Mouse (Mus musculus) intestine, embryonic 15.5 days (tissue): ENCODE measurements around the gene Chchd6. TPM values are rescaled to one million over a fixed set of nuclear protein-coding genes. Genes with fewer than 3 reads are reported as not detected.

Experiments used
- ATAC-seq: fragments of 200-750 bp; cut with Nextera tagmentation; 2 replicates; pipeline ENCODE4 v1.8.0; 2017; ENCODE audit warnings: moderate TSS enrichment, moderate library complexity
- H3K27ac ChIP-seq: fragments of 300-500 bp; sonication (generic); 2 replicates; pipeline ENCODE4 v1.5.1; 2015; ENCODE audit warnings: mild to moderate bottlenecking, inconsistent platforms
- H3K27me3 ChIP-seq: fragments of 300-500 bp; sonication (generic); replicated peaks from 2 replicates; pipeline ENCODE4 v1.6.1; 2015; ENCODE audit warnings: inconsistent platforms
- H3K36me3 ChIP-seq: fragments of 300-500 bp; sonication (generic); 2 replicates; pipeline ENCODE4 v1.6.1; 2015; ENCODE audit warnings: inconsistent platforms
- H3K4me1 ChIP-seq: fragments of 300-500 bp; sonication (generic); replicated peaks from 2 replicates; pipeline ENCODE4 v1.6.1; 2015; ENCODE audit warnings: inconsistent platforms
- H3K4me2 ChIP-seq: fragments of 300-500 bp; sonication (generic); replicated peaks from 2 replicates; pipeline ENCODE4 v1.6.1; 2015; ENCODE audit warnings: mild to moderate bottlenecking, inconsistent platforms
- H3K4me3 ChIP-seq: fragments of 300-500 bp; sonication (generic); replicated peaks from 2 replicates; pipeline ENCODE4 v1.5.1; 2015; ENCODE audit warnings: inconsistent platforms
- H3K9ac ChIP-seq: fragments of 300-500 bp; sonication (generic); 2 replicates; pipeline ENCODE4 v1.6.1; 2015; ENCODE audit warnings: inconsistent platforms
- H3K9me3 ChIP-seq: fragments of 300-500 bp; sonication (generic); 2 replicates; pipeline ENCODE4 v1.6.1; 2016; ENCODE audit warnings: inconsistent platforms
- WGBS: fragments of 180-500 bp; shearing (Covaris S2); methylation state at CpG from one replicate; pipeline ENCODE4 v1.1.7; 2015; 5-methylcytosine and 5-hydroxymethylcytosine counted together
- polyA plus RNA-seq: library from polyadenylated mRNA; unstranded; fragments of >200 nt; fragmentation: Nextera tagmentation; extraction: Ambion mirVana; gene quantifications from 2 replicates; pipeline ENCODE4 v1.2.1, GENCODE M21; 2015

Gene Chchd6
- polyA plus RNA-seq, 1 experiment from 2014 or later: 40.6 TPM

- Histone ChIP-seq H3K27me3 (no peaks in the 10 kb centered on the region), H3K27ac (no peak overlapping the region), H3K36me3 (no peaks in the 10 kb centered on the region), H3K4me3 (no peak overlapping the region), H3K4me2 (no peak overlapping the region), H3K9me3 (no peaks in the 10 kb centered on the region), H3K9ac (no peak overlapping the region), H3K4me1 (peaks cover 8% of the 10 kb centered on the region)
- no peak for ATAC-seq
- 24% methylated on average over 2 of the region's 2 CpGs for WGBS
Observed at GRCm38 (mm10) chr6:89574641-89575040, 20.8 kb downstream of the Chchd6 start.

GRCm38 (mm10) chr6:89573768-89574167 lies 21.7 kb downstream of the Chchd6 start:
- peaks cover 8% of the 10 kb centered on the region for H3K4me1 ChIP-seq
- no peaks in the 10 kb centered on the region for H3K27me3 ChIP-seq

GRCm38 (mm10) chr6:89572921-89573636 lies 22.4 kb downstream of the Chchd6 start:
- Histone ChIP-seq H3K4me1 (peaks cover 8% of the 10 kb centered on the region), H3K4me3 (no peak overlapping the region), H3K9me3 (no peaks in the 10 kb centered on the region), H3K27me3 (no peaks in the 10 kb centered on the region), H3K36me3 (no peaks in the 10 kb centered on the region), H3K9ac (no peak overlapping the region), H3K27ac (no peak overlapping the region), H3K4me2 (no peak overlapping the region)
- ATAC-seq: no peak

More at GRCm38 (mm10) chr6:89573768-89574167, 21.7 kb downstream of the Chchd6 start:
- Histone ChIP-seq H3K4me2 (no peak overlapping the region), H3K27ac (no peak overlapping the region), H3K9me3 (no peaks in the 10 kb centered on the region), H3K36me3 (no peaks in the 10 kb centered on the region), H3K9ac (no peak overlapping the region), H3K4me3 (no peak overlapping the region)
- no peak for ATAC-seq
- 91% methylated on average over 2 of the region's 2 CpGs for WGBS

GRCm38 (mm10) chr6:89569370-89569769 lies 26.1 kb downstream of the Chchd6 start:
- Histone ChIP-seq H3K27me3 (no peaks in the 10 kb centered on the region), H3K4me2 (no peak overlapping the region), H3K27ac (no peak overlapping the region), H3K4me1 (no peaks in the 10 kb centered on the region), H3K9me3 (no peaks in the 10 kb centered on the region), H3K4me3 (no peak overlapping the region), H3K9ac (no peak overlapping the region), H3K36me3 (no peaks in the 10 kb centered on the region)
- 71% methylated on average over 4 of the region's 4 CpGs for WGBS
- no peak for ATAC-seq

DNA sequence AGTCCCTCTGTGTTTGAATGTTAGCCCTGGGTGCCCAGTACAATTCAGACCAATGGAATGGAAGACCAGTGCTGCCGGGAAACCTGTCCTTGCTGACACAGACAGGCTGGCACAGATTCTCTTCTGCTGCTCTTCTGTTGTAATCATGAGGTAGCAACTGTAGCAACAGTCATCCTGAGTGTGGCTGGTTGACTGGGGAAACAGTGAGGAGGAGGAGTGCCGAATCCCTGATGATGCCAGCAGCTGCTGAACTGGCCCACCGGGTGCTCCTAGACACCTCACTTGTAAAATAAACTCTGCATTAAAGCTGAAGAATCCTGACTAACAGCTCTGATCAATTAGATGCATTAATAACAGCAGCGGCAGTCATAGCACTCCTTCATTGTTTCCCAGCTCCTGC lies 28.7 kb downstream of the Chchd6 start:
- H3K9ac ChIP-seq: no peak overlapping the region
- ATAC-seq: no peak
- no peaks in the 10 kb centered on the region for H3K27me3 ChIP-seq
- no peak overlapping the region for H3K4me3 ChIP-seq
- no peaks in the 10 kb centered on the region for H3K9me3 ChIP-seq
- H3K36me3 ChIP-seq: no peaks in the 10 kb centered on the region
- H3K4me2 ChIP-seq: no peak overlapping the region
- H3K4me1 ChIP-seq: no peaks in the 10 kb centered on the region
- H3K27ac ChIP-seq: no peak overlapping the region
- 82% methylated on average over 4 of the region's 4 CpGs for WGBS

DNA sequence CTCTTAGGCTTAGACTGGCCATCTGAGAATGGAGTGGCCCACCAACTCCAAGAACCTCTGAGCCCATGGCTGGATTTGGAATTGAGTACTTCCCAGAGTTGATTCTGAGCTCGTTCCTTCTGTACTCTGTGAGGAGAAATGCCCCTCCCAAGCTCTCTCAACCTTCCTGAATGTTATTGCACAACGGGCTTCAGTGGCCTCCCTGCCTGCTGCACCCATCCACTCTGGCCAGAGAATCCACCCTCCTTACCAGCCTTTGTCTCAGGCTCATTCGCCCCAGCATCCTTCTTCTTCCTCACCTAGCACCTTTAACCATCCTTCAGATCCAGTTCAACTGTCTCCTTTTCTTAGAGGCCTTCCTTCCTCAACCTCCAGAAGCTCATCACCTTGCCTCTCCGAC lies 32.1 kb downstream of the Chchd6 start:
- Histone ChIP-seq H3K27me3 (no peaks in the 10 kb centered on the region), H3K4me2 (no peak overlapping the region), H3K36me3 (no peaks in the 10 kb centered on the region), H3K4me3 (no peak overlapping the region), H3K9me3 (no peaks in the 10 kb centered on the region), H3K9ac (no peak overlapping the region), H3K27ac (no peak overlapping the region), H3K4me1 (no peaks in the 10 kb centered on the region)
- WGBS: 75% methylated on average over 4 of the region's 4 CpGs
- no peak for ATAC-seq

GRCm38 (mm10) chr6:89560826-89561225 lies 34.6 kb downstream of the Chchd6 start:
- no peaks in the 10 kb centered on the region for H3K9me3 ChIP-seq
- H3K4me3 ChIP-seq: no peak overlapping the region
- no peaks in the 10 kb centered on the region for H3K36me3 ChIP-seq
- no peak overlapping the region for H3K9ac ChIP-seq
- H3K4me1 ChIP-seq: no peaks in the 10 kb centered on the region
- 74% methylated on average over 2 of the region's 2 CpGs for WGBS
- H3K27ac ChIP-seq: no peak overlapping the region
- no peaks in the 10 kb centered on the region for H3K27me3 ChIP-seq
- ATAC-seq: no peak
- no peak overlapping the region for H3K4me2 ChIP-seq

GRCm38 (mm10) chr6:89557654-89558053 lies 37.8 kb downstream of the Chchd6 start:
- H3K36me3 ChIP-seq: no peaks in the 10 kb centered on the region
- H3K4me2 ChIP-seq: no peak overlapping the region
- no peak overlapping the region for H3K27ac ChIP-seq
- no peak for ATAC-seq
- no peaks in the 10 kb centered on the region for H3K27me3 ChIP-seq
- 73% methylated on average over 4 of the region's 4 CpGs for WGBS
- H3K4me1 ChIP-seq: peaks cover 4% of the 10 kb centered on the region; the same call in 1 of the 2 replicates
- H3K9me3 ChIP-seq: no peaks in the 10 kb centered on the region
- H3K9ac ChIP-seq: no peak overlapping the region
- H3K4me3 ChIP-seq: no peak overlapping the region

- Histone ChIP-seq H3K27me3 (no peaks in the 10 kb centered on the region), H3K4me3 (no peak overlapping the region), H3K4me1 (peaks cover 4% of the 10 kb centered on the region; the same call in 1 of the 2 replicates), H3K36me3 (no peaks in the 10 kb centered on the region), H3K4me2 (no peak overlapping the region), H3K27ac (no peak overlapping the region), H3K9ac (no peak overlapping the region), H3K9me3 (no peaks in the 10 kb centered on the region)
- ATAC-seq: no peak
- 65% methylated on average over 7 of the region's 7 CpGs for WGBS
Observed at GRCm38 (mm10) chr6:89556566-89556965, 38.9 kb downstream of the Chchd6 start.

GRCm38 (mm10) chr6:89555971-89556370 lies 39.5 kb downstream of the Chchd6 start:
- Histone ChIP-seq H3K4me2 (no peak overlapping the region), H3K4me3 (no peak overlapping the region), H3K9me3 (no peaks in the 10 kb centered on the region), H3K4me1 (peaks cover 4% of the 10 kb centered on the region; the same call in 1 of the 2 replicates), H3K9ac (no peak overlapping the region), H3K27ac (no peak overlapping the region), H3K27me3 (no peaks in the 10 kb centered on the region), H3K36me3 (no peaks in the 10 kb centered on the region)
- WGBS: 95% methylated on average over 1 of the region's 1 CpGs
- no peak for ATAC-seq

- 73% methylated on average over 5 of the region's 5 CpGs for WGBS
- no peaks in the 10 kb centered on the region for H3K27me3 ChIP-seq
- H3K27ac ChIP-seq: no peak overlapping the region
- no peak for ATAC-seq
- H3K4me2 ChIP-seq: no peak overlapping the region
- H3K4me3 ChIP-seq: no peak overlapping the region
- H3K36me3 ChIP-seq: no peaks in the 10 kb centered on the region
- no peaks in the 10 kb centered on the region for H3K9me3 ChIP-seq
- H3K4me1 ChIP-seq: peaks cover 4% of the 10 kb centered on the region; the same call in 1 of the 2 replicates
- H3K9ac ChIP-seq: no peak overlapping the region
Observed at GRCm38 (mm10) chr6:89554029-89554428, 41.4 kb downstream of the Chchd6 start.

DNA sequence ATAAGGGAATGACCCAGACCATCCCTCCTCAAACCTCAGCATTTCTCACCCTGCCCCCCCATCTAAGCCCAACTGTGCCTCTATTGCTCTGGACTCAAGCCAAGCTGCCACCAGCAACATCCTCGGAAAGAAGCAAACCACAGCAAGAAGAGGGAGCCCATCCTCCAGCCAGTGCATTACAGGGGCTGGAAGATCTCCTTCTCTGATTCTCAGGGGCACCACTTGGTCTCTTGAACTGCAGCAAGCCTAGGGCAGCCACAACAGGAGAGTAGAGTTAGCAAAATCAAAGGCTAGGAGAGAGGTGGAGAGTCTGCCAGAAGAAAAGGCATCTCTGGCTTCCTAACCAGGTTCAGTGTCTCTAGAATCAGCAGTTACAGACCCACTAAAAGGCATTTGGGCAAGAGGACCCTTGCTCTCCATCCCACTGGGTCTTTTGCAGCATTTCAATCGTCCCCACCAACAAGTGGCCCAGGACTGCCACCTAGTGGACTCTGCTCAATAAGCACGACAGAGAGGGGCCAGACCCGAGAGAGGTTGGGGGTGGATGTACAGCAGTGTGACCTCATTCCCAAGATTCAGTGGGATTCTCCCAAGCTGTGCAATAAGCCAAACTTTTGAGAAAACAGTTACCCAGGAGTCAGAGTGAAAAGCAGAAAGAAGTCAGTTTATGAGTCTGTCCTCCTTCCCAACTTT lies 42.3 kb downstream of the Chchd6 start:
- Histone ChIP-seq H3K27ac (no peak overlapping the region), H3K4me1 (peaks cover 4% of the 10 kb centered on the region; the same call in 1 of the 2 replicates)

More for the DNA sequence above, 42.3 kb downstream of the Chchd6 start:
- Histone ChIP-seq H3K4me3 (no peak overlapping the region), H3K4me2 (no peak overlapping the region), H3K27me3 (no peaks in the 10 kb centered on the region), H3K9ac (no peak overlapping the region), H3K36me3 (no peaks in the 10 kb centered on the region), H3K9me3 (no peaks in the 10 kb centered on the region)
- peak; percentile 80 for ATAC-seq
- 7% methylated on average over 4 of the region's 4 CpGs for WGBS
